Mouse (Mus musculus) right cerebral cortex, postnatal 10 days (tissue): ENCODE measurements around the gene Allc.
A peak's percentile ranks its signal among the peaks of the same experiment; 100 is the strongest.

Experiments
- DNase-seq, 2 experiments: peaks; one replicate each; pipeline ENCODE4 v3.0.0; 2021; ENCODE audit warnings: low spot score in 2 of 2

Allc gene

DNA sequence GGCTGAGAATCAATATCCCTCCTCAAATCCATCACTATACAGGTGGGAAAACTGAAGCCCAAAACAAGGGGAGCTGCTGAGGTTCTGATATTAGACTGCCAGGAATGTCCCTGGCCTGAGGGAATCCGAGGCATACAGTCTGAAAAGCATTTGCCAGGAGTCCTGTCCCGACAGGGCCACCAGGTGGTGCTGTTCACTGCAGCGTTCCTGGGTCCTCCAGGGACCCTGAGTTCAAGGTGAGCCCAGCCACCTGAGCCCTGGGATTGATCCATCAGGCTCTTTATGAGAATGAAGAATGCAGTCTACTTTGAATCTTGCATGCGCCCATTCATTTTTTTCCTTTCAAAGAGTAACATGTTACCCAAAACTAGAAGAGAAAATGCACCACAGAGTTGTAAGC is 3.2 kb downstream of the Allc start:
- peak in 1 of 2 experiments; percentile 40 for DNase-seq

GRCm38 (mm10) chr12:28578147-28578546 is 4.2 kb downstream of the Allc start:
- DNase-seq, result no peak

DNA sequence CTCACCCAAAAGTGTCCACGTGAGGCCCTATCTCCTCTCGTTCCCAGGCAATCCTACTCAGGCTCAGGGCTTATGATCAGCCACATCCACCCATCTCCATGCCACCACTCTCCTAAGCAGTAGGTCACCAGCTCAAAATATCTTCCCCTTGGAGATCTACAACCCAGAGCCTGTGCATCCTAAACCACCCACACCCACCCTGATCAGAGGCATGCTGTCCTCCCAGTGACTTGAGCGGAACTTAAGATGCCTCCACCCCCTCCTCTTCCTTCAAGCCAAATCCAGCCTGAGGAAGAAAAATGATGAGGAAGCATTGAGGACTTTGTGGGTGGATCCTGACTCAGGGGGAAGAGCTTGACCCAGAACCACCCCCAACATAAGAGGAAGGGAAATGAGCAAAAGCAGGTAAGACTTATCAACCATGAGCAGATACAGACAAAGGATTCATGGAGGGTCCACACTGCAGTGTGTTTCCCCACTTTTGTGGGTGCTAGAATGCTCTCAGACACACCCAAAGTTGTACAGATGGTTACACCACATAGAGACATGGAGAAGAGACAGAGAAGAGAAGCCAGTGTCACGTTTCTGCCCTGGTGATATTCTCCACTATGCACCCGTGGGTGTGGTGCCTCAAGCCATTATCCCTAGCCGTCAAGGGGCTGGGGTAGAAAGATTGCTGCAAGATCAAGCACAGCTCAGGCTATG is 6.8 kb downstream of the Allc start:
- DNase-seq, result no peak

GRCm38 (mm10) chr12:28572241-28572640 is 10.1 kb downstream of the Allc start:
- no peak for DNase-seq

DNA sequence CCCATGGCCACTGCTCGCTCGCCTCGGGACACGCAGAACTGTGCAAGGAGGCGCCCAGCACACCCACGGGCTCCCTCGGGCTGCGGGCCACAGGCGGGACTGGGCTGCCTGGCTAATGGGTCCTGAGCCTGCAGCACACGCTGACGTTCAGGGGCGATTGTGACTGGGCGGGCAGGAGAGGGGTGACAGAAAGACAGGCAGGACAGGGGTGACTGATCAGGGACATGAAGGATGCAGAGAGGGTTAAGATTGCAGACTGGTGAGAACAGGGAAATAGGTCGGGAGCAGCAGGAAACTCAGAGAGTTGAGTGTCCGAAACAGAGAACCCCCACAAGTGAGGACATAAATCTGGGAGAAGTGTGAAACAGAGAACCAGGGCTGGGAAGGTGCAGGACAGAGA is 30.0 kb downstream of the Allc start, which contains the start of gene Dcdc2c:
TSS of gene Dcdc2c (minus strand) at position 101 of the 400 bp plus-strand sequence.
- no peak for DNase-seq

DNA sequence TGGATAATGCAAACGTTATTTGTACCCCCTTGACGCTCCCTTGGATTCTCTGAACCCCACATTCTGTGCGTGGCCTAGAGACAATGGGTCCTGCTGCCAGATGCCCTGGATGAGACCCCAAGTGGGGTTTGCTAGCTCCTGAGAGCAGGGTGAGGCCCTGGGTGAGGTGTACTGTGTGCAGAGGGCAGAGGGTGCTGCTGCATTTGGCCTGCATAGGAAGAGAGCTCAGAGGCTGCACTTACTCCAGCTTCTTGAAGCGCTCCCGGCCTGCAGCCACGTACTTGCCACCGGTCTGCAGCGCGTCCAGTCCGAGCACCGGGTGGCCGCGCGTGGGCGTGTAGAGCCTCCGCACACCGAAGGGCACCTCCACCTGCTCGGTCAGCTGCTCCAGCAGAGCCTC is 30.5 kb downstream of the Allc start:
- no peak for DNase-seq

- DNase-seq, result no peak
Observed at GRCm38 (mm10) chr12:28548887-28549286, 33.4 kb downstream of the Allc start.

GRCm38 (mm10) chr12:28514264-28514775 is 68.0 kb downstream of the Allc start:
- DNase-seq, result no peak

DNA sequence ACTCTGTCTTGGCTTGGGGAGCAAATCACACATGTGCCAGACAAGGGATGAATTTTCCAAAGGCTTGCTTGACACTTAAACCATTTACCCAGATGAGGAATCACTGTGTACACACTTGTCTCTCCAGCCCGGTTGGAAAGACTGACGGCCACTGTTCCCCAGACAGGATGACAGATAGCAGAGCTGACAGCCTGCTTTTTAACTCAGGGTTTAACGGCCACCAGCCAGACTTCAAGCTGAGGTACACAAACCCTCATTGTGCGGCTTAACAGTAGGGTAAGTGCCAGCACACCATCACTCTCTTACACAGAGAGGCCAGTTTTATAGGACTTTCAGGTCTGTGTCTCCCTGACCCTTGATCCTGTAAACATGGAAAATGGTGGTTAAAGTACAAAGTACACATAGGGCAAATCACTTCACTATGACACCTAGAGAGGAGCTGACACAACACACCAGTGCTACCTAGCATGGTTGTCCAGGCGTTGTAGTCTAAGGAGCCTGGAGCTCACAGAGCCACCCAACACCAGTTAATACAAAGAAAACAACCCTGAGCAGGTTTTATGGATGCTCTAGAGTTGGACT is 72.5 kb downstream of the Allc start:
- no peak for DNase-seq
